Comparison of ENCODE assay signal across 30 mouse cellular contexts in the genomic region with DNA sequence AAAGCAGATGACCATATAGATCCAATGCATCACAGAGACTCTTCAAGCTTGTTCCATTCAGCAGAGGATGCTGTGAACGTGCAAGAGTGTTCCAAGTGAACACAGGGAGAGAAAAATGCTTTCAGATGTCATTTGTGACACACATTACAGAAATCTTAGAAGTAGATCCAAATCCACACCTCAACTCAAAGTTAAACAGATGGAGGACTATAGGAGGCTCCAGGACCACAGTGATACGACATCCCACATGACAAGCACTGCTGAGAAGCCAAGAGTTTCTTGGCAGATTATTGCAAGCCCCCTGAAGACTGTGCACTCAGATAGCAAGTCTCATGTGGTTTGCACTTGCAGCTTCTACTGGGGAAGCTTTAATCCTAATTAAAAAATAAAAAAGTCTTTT. TPM values are rescaled to one million over a fixed set of nuclear protein-coding genes. Genes with fewer than 3 reads are reported as not detected.
A peak's percentile ranks its signal among the peaks of the same experiment; 100 is the strongest.
DNase-seq lines count a peak whose midpoint lies in the region; ATAC-seq and TF ChIP-seq lines count a peak whose summit lies in the region.
"Had no signal": no experiment of that assay in that cellular context is flagged by ENCODE, and none has a peak within 500 bp of the region (broad histone marks: within the 10 kb centered on the region; RNA-seq: fewer than 3 reads in every experiment).

No protein-coding gene starts in this region.

- 43% methylated on average over 2 of the region's 2 CpGs for WGBS in midbrain, embryonic 14.5 days
- WGBS in midbrain, embryonic 13.5 days, result 71% methylated on average over 2 of the region's 2 CpGs

- TF ChIP-seq POLR2A in cortical plate, adult 2 months (IDR thresholded peaks at IDR 0.05; ENCODE audit: extremely low read depth, insufficient read depth, low read length), result no peak

- H3K4me3 ChIP-seq in midbrain, embryonic 14.5 days (replicated peaks; ENCODE audit: low read depth, low read length), result no peak overlapping the region
- H3K4me3 ChIP-seq in midbrain, embryonic 13.5 days (replicated peaks), result no peak overlapping the region
- H3K4me3 ChIP-seq in cortical plate, adult 2 months (ENCODE audit: insufficient read depth, low read length), result no peak overlapping the region
- H3K4me3 ChIP-seq: embryonic facial prominence, embryonic 13.5 days; heart, embryonic 13.5 days; kidney, embryonic 15.5 days; left cerebral cortex, adult 2 months; limb, embryonic 10.5 days; liver, embryonic 15.5 days; lung, embryonic 15.5 days; megakaryocyte, embryonic 14.5 days; neural tube, embryonic 12.5 days had no signal

- no peak overlapping the region for H3K4me2 ChIP-seq in midbrain, embryonic 14.5 days (ENCODE audit: low read length)
- H3K4me2 ChIP-seq in midbrain, embryonic 13.5 days (replicated peaks), result no peak overlapping the region
- H3K4me2 ChIP-seq: embryonic facial prominence, embryonic 13.5 days; heart, embryonic 13.5 days; kidney, embryonic 15.5 days; liver, embryonic 15.5 days; lung, embryonic 15.5 days; neural tube, embryonic 12.5 days had no signal

- peak; percentile 31 for DNase-seq in cerebellum, adult 9-11 months
- DNase-seq in cerebellum, adult 11-12 months, result no peak
- no peak for DNase-seq in frontal cortex, postnatal 36 days (ENCODE audit: low spot score in 2 of 2)
- no peak for DNase-seq in midbrain, embryonic 14.5 days
- no peak for DNase-seq in heart, adult 8-10 months (ENCODE audit: low spot score)
- DNase-seq: adrenal gland, postnatal 25 days; gastrocnemius, postnatal 14 days; heart, adult 11 months; heart, postnatal 14 days; kidney, postnatal 36 days; layer of hippocampus, adult 9-11 months; liver; lung, postnatal 36 days; retina, postnatal 1 day; right cerebral cortex, postnatal 25 days; spleen, adult 18-20 months had no signal

- H3K9ac ChIP-seq in midbrain, embryonic 14.5 days (replicated peaks; ENCODE audit: low read length), result no peak overlapping the region
- H3K9ac ChIP-seq in midbrain, embryonic 13.5 days (replicated peaks), result no peak overlapping the region
- H3K9ac ChIP-seq: embryonic facial prominence, embryonic 13.5 days; heart, embryonic 13.5 days; kidney, embryonic 15.5 days; liver, embryonic 15.5 days; lung, embryonic 15.5 days; neural tube, embryonic 12.5 days had no signal

- no peaks in the 10 kb centered on the region for H3K4me1 ChIP-seq in midbrain, embryonic 14.5 days (ENCODE audit: control insufficient read depth, insufficient read depth, low read length)
- peaks cover 6% of the 10 kb centered on the region; the same call in 1 of the 2 replicates for H3K4me1 ChIP-seq in midbrain, embryonic 13.5 days (replicated peaks)
- H3K4me1 ChIP-seq in cortical plate, adult 2 months (ENCODE audit: control insufficient read depth, insufficient read depth, low read length), result peaks cover 12% of the 10 kb centered on the region
- H3K4me1 ChIP-seq: kidney, embryonic 15.5 days; limb, embryonic 10.5 days; liver, embryonic 15.5 days; lung, embryonic 15.5 days; megakaryocyte, embryonic 14.5 days; neural tube, embryonic 12.5 days had no signal

- no peak for TF ChIP-seq CTCF in cortical plate, adult 2 months (IDR thresholded peaks at IDR 0.05; ENCODE audit: extremely low read depth, insufficient read depth, low read length)

- ATAC-seq in frontal cortex, adult (ENCODE audit: low TSS enrichment), result peak; percentile 35
- no peak for ATAC-seq in midbrain, embryonic 14.5 days (ENCODE audit: low FRiP score, low TSS enrichment)
- ATAC-seq in midbrain, embryonic 13.5 days, result no peak
- ATAC-seq: CD4-positive, CD25-positive, alpha-beta regulatory T cell, adult 4 months; intestine, postnatal 0 days had no signal

- no peaks in the 10 kb centered on the region for H3K27me3 ChIP-seq in midbrain, embryonic 14.5 days (ENCODE audit: control insufficient read depth, insufficient read depth, low read length)
- no peaks in the 10 kb centered on the region for H3K27me3 ChIP-seq in midbrain, embryonic 13.5 days
- H3K27me3 ChIP-seq: embryonic facial prominence, embryonic 13.5 days; heart, embryonic 13.5 days; kidney, embryonic 15.5 days; liver, embryonic 15.5 days; lung, embryonic 15.5 days; megakaryocyte, embryonic 14.5 days; neural tube, embryonic 12.5 days had no signal

- H3K9me3 ChIP-seq in midbrain, embryonic 14.5 days (ENCODE audit: control insufficient read depth, low read length), result no peaks in the 10 kb centered on the region
- no peaks in the 10 kb centered on the region for H3K9me3 ChIP-seq in midbrain, embryonic 13.5 days
- H3K9me3 ChIP-seq: embryonic facial prominence, embryonic 13.5 days; kidney, embryonic 15.5 days; limb, embryonic 10.5 days; liver, embryonic 15.5 days; lung, embryonic 15.5 days had no signal

- no peaks in the 10 kb centered on the region for H3K36me3 ChIP-seq in midbrain, embryonic 14.5 days (ENCODE audit: control insufficient read depth, insufficient read depth, low read length)
- H3K36me3 ChIP-seq in midbrain, embryonic 13.5 days, result no peaks in the 10 kb centered on the region
- H3K36me3 ChIP-seq: embryonic facial prominence, embryonic 13.5 days; heart, embryonic 13.5 days; kidney, embryonic 15.5 days; limb, embryonic 10.5 days; liver, embryonic 15.5 days; lung, embryonic 15.5 days; neural tube, embryonic 12.5 days had no signal

- H3K27ac ChIP-seq in midbrain, embryonic 14.5 days (replicated peaks; ENCODE audit: low read depth, low read length), result peak overlapping the region; percentile 38; the same call in 1 of the 2 replicates
- no peak overlapping the region for H3K27ac ChIP-seq in midbrain, embryonic 13.5 days
- H3K27ac ChIP-seq in cortical plate, adult 2 months (ENCODE audit: insufficient read depth, low read length), result peak overlapping the region; percentile 40; the same call in 1 of the 2 replicates
- H3K27ac ChIP-seq: embryonic facial prominence, embryonic 13.5 days; heart, embryonic 13.5 days; kidney, embryonic 15.5 days; limb, embryonic 10.5 days; liver, embryonic 15.5 days; lung, embryonic 15.5 days; neural tube, embryonic 12.5 days had no signal

RNA-seq across cellular contexts. Expression of a gene that starts 53.0 kb away (rescaled TPM):
- polyA plus RNA-seq in midbrain, embryonic 14.5 days (2014; fragmentation: Nextera tagmentation; extraction: Ambion mirVana), result 3.7 and 5.0 TPM in 2 replicates
- 2.2 and 2.3 TPM in 2 replicates for polyA plus RNA-seq in midbrain, embryonic 13.5 days (2015; fragmentation: Nextera tagmentation; extraction: Ambion mirVana)
- polyA plus RNA-seq in cortical plate, adult 2 months (2012; rRNA removed), result 86.7 and 90.1 TPM in 2 replicates
- 1 to 10 TPM; 5.1 to 6.3 (median 5.9) TPM for total RNA-seq in heart, adult 8-10 months (2022)
- polyA plus RNA-seq: CD4-positive, CD25-positive, alpha-beta regulatory T cell, adult 4 months had no signal

Comparison
In these comparisons a context has a peak if more than half of its experiments do, and no peak if none do; other contexts are left out.
1. RNA of a gene that starts 53.0 kb away (polyA plus RNA-seq): 86.7 to 90.1 TPM in cortical plate, adult 2 months; 3.7 to 5.0 TPM in midbrain, embryonic 14.5 days and 2.2 to 2.3 TPM in midbrain, embryonic 13.5 days; every median in the first group is over 10 times any median in the second.